Mouse (Mus musculus) limb, embryonic 14.5 days (tissue): Measurements from ENCODE around the gene Spag6. TPM values are rescaled to one million over a fixed set of nuclear protein-coding genes. Genes with fewer than 3 reads are reported as not detected.

Experiments used
- ATAC-seq: fragments of 200-750 bp; cut with Nextera tagmentation; 2 replicates; pipeline ENCODE4 v1.8.0; 2017; ENCODE audit warnings: low read depth, moderate number of reproducible peaks, moderate TSS enrichment; ENCODE audit not compliant: low FRiP score
- DNase-seq: peaks from one replicate; pipeline ENCODE4 v3.0.0-alpha.2; 2015; ENCODE audit warnings: low spot score
- H3K27ac ChIP-seq: fragments of 300-500 bp; sonication (generic); replicated peaks from 2 replicates; pipeline ENCODE4 v1.5.1; 2014; ENCODE audit warnings: low read depth, mild to moderate bottlenecking, low read length, moderate library complexity, mixed read lengths
- H3K27me3 ChIP-seq: fragments of 300-500 bp; sonication (generic); 2 replicates; pipeline ENCODE4 v1.6.1; 2014; ENCODE audit warnings: low read length, mixed read lengths; ENCODE audit not compliant: control insufficient read depth, insufficient read depth
- H3K36me3 ChIP-seq: fragments of 300-500 bp; sonication (generic); 2 replicates; pipeline ENCODE4 v1.6.1; 2014; ENCODE audit warnings: mild to moderate bottlenecking, low read length, moderate library complexity, mixed read lengths; ENCODE audit not compliant: control insufficient read depth, insufficient read depth
- H3K4me1 ChIP-seq: fragments of 300-500 bp; sonication (generic); 2 replicates; pipeline ENCODE4 v1.6.1; 2014; ENCODE audit warnings: antibody characterized with exemption, low read length, mixed read lengths; ENCODE audit not compliant: control insufficient read depth, insufficient read depth
- H3K4me2 ChIP-seq: fragments of 300-500 bp; sonication (generic); replicated peaks from 2 replicates; pipeline ENCODE4 v1.6.1; 2014; ENCODE audit warnings: low read depth, mild to moderate bottlenecking, low read length, moderate library complexity; ENCODE audit not compliant: severe bottlenecking
- H3K4me3 ChIP-seq: fragments of 300-500 bp; sonication (generic); replicated peaks from 2 replicates; pipeline ENCODE4 v1.5.1; 2014; ENCODE audit warnings: low read length
- H3K9ac ChIP-seq: fragments of 300-500 bp; sonication (generic); 2 replicates; pipeline ENCODE4 v1.6.1; 2014; ENCODE audit warnings: mild to moderate bottlenecking, low read depth, low read length, moderate library complexity; ENCODE audit not compliant: severe bottlenecking
- H3K9me3 ChIP-seq: fragments of 300-500 bp; sonication (generic); 2 replicates; pipeline ENCODE4 v1.6.1; 2016; ENCODE audit warnings: low read length; ENCODE audit not compliant: control insufficient read depth
- POLR2A ChIP-seq: fragments of 200-500 bp; IDR thresholded peaks from 2 replicates; pipeline ENCODE4 v1.8.0; 2012; ENCODE audit warnings: inconsistent platforms, mild to moderate bottlenecking, moderate library complexity, borderline replicate concordance; ENCODE audit not compliant: insufficient read depth, insufficient read length; ENCODE audit errors: extremely low read depth
- WGBS: fragments of 180-500 bp; shearing (Covaris S2); extraction: QIAGEN DNeasy Blood & Tissue Kit; methylation state at CpG from one replicate; pipeline ENCODE4 v1.1.7; 2014; 5-methylcytosine and 5-hydroxymethylcytosine counted together
- polyA plus RNA-seq, 2 experiments: library from polyadenylated mRNA; depleted of rRNA in 1 of 2; stranded (reverse) in 1 of 2; unstranded in 1 of 2; fragments of >200 nt; fragmentation: Nextera tagmentation in 1 of 2; extraction: Ambion mirVana in 1 of 2; gene quantifications; 2 replicates each; pipeline versions ENCODE4 v1.2.1 to v1.2.3; 2012 to 2014

Spag6 gene
- polyA plus RNA-seq, 2 experiments, result 0.48 TPM; not detected in 1

DNA sequence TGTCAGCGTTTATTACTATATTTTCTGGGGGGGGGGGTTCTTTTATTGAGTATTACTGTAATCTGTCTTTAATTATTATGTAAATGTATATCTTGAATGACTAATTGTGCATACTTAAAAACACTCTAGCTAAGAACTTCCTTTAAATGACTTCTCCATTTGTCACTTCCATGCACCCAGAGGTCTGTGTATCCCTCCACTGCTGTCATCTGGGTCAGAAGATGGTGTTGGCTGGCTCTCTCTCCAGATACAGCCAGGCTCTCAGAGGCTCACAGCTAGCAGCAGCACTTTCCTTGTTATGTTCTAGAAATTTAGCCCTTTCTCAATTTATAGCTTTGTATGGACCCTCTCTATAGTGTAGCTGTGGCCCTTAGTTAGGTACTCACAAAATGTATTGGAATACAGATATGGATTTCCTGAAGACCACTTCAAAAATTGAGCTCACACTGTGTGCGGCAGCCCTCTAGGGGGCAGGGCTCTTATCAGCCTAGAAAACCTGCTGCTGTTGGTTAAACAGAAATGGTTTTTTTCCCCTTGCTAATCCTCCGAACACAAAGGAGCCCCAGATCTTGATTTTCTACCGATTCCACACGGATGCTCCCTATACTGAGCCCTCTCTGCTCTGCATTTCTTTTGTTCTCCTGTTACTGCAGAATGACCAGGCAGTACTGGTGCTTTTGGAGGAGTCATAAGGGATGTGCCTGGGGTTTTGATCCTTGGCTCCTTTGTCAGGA lies 40.7 kb downstream of the Spag6 start:
- Histone ChIP-seq H3K9ac (no peak overlapping the region), H3K36me3 (no peaks in the 10 kb centered on the region), H3K27me3 (no peaks in the 10 kb centered on the region), H3K4me1 (no peaks in the 10 kb centered on the region), H3K4me2 (no peak overlapping the region), H3K27ac (no peak overlapping the region), H3K9me3 (no peaks in the 10 kb centered on the region), H3K4me3 (no peak overlapping the region)
- DNase-seq, result no peak
- TF ChIP-seq POLR2A, result no peak
- no peak for ATAC-seq
- WGBS, result 47% methylated on average over 5 of the region's 5 CpGs

DNA sequence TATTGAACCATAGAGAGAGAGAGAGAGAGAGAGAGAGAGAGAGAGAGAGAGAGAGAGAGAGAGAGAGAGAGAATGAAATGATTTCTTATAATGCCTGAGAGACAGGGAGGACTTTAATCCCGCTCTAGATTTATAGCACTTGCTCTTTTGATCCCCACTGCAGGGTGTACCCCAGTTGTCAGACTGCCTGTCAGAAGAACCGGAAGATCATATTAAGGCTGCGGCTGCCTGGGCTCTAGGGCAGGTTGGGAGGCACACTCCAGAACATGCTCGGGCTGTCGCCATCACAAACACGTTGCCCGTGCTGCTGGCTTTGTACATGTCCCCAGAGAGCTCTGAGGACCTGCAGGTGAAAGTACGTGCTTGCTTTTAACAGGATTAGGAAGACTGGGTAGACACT lies 43.2 kb downstream of the Spag6 start:
- Histone ChIP-seq H3K4me2 (no peak overlapping the region), H3K27me3 (no peaks in the 10 kb centered on the region), H3K9me3 (no peaks in the 10 kb centered on the region), H3K4me3 (no peak overlapping the region), H3K36me3 (no peaks in the 10 kb centered on the region), H3K27ac (no peak overlapping the region), H3K4me1 (no peaks in the 10 kb centered on the region), H3K9ac (no peak overlapping the region)
- 36% methylated on average over 8 of the region's 8 CpGs for WGBS
- DNase-seq, result no peak
- ATAC-seq, result no peak
- no peak for TF ChIP-seq POLR2A

DNA sequence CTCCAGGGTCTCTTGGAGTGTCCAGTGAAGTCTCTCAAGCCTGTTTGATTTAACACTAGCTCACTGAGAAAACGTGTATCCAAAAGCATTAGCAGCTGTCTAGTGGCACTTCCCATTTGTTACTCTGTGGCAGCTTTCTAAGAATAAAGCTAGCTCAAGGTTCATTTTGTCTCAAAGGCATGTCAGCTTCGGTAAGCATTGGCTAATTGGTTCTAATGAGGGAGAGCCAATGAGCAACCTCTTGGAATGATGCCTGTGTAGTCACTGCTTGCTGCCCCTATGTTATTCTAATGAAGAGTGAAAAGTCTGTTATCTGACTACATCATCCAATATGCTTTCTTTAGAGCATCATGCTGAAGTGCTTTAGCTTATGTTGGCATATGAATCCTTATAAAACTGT lies 45.4 kb downstream of the Spag6 start:
- Histone ChIP-seq H3K9me3 (no peaks in the 10 kb centered on the region), H3K27ac (no peak overlapping the region), H3K4me1 (no peaks in the 10 kb centered on the region), H3K4me3 (no peak overlapping the region), H3K27me3 (no peaks in the 10 kb centered on the region), H3K36me3 (no peaks in the 10 kb centered on the region), H3K9ac (no peak overlapping the region), H3K4me2 (no peak overlapping the region)
- no peak for ATAC-seq
- WGBS, result 51% methylated on average over 2 of the region's 2 CpGs
- no peak for DNase-seq
- TF ChIP-seq POLR2A, result no peak

DNA sequence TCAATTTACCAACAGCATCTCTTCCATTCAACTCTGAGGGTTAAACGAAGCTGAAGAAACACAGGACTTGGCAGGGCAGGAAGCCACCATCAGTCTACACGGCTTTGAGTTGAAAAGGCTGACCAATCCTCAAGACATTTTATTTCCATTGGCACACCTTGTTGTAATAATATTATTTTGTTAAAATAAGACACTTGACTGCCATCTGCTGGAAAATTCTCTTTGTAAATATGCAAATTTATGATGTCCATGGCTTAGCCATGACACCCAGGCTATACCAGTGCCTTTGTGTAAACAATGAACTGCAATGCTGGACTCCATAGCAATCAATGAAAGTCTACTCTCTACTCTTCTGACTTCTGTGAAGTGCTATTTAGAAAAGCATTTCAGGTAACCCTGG lies 62.3 kb downstream of the Spag6 start:
- DNase-seq (peak; percentile 43), ATAC-seq (no peak)
- H3K36me3 ChIP-seq, result no peaks in the 10 kb centered on the region
- no peak for TF ChIP-seq POLR2A
- H3K27ac ChIP-seq, result no peak overlapping the region
- no peak overlapping the region for H3K4me2 ChIP-seq
- WGBS, result 46% methylated on average over 2 of the region's 2 CpGs
- H3K4me3 ChIP-seq, result no peak overlapping the region
- H3K4me1 ChIP-seq, result no peaks in the 10 kb centered on the region
- no peaks in the 10 kb centered on the region for H3K27me3 ChIP-seq
- no peaks in the 10 kb centered on the region for H3K9me3 ChIP-seq
- H3K9ac ChIP-seq, result no peak overlapping the region

DNA sequence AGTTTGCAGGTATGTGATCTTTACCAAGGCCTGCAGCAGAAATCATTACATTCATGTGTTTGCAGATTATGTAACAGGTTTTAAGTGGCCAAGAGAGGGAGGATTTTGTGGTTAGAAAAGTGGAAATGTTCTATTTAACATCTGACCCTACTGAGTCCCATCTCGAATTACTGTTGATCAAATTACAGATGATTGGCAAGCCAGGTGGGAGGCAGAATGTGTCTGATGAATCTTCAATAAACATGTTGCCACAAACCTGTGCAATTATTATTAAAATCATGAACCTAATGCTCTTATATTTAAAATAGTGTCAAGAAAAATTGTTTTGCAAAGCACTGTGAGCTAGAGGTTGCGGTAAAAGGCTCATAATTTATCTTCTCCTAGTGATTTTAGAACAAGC lies 71.0 kb downstream of the Spag6 start:
- TF ChIP-seq POLR2A, result no peak
- ATAC-seq (no peak), DNase-seq (no peak)
- Histone ChIP-seq H3K4me3 (no peak overlapping the region), H3K36me3 (no peaks in the 10 kb centered on the region), H3K9ac (no peak overlapping the region), H3K9me3 (no peaks in the 10 kb centered on the region), H3K4me2 (no peak overlapping the region), H3K27ac (no peak overlapping the region), H3K4me1 (no peaks in the 10 kb centered on the region), H3K27me3 (no peaks in the 10 kb centered on the region)
- WGBS, result 78% methylated on average over 2 of the region's 2 CpGs
